Mouse (Mus musculus) liver, embryonic 11.5 days (tissue): ENCODE data around the gene Ephb2. TPM values are rescaled to one million over a fixed set of nuclear protein-coding genes. Genes with fewer than 3 reads are reported as not detected.

Experiments
- microRNA-seq: library from miRNA; unstranded; fragments of <30 nt; microRNA quantifications from one replicate; pipeline ENCODE4, GENCODE M21; 2017; ENCODE audit warnings: borderline number of aligned reads
- polyA plus RNA-seq: library from polyadenylated mRNA; unstranded; fragments of >200 nt; fragmentation: Nextera tagmentation; extraction: Ambion mirVana; gene quantifications from 2 replicates; pipeline ENCODE4 v1.2.1, GENCODE M21; 2014

Ephb2 gene
- polyA plus RNA-seq, 1 experiment from 2014 or later: 5.1 TPM

Small RNA genes within 50 kb of the gene (microRNA-seq; reads per million reads assigned to microRNA genes)
- not detected for gene Gm22180

Other genes starting within 250 kb of the Ephb2 start
- 35.4 and 37.5 TPM in 2 replicates for gene Kdm1a, start 233.3 kb downstream of the Ephb2 start, polyA plus RNA-seq
- not detected in 2 replicates for gene Tex46, start 225.6 kb downstream of the Ephb2 start, polyA plus RNA-seq
- not detected in 2 replicates for gene Lactbl1, start 213.4 kb downstream of the Ephb2 start, polyA plus RNA-seq
- gene C1qb, start 50.2 kb upstream of the Ephb2 start, polyA plus RNA-seq: 77.7 and 81.2 TPM in 2 replicates
- gene C1qc, start 57.1 kb upstream of the Ephb2 start, polyA plus RNA-seq: 40.4 and 42.0 TPM in 2 replicates
- gene C1qa, start 62.8 kb upstream of the Ephb2 start, polyA plus RNA-seq: 32.5 and 37.8 TPM in 2 replicates
- 0.21 and 0.22 TPM in 2 replicates for gene Epha8, start 120.8 kb upstream of the Ephb2 start, polyA plus RNA-seq
- gene Zbtb40, start 212.8 kb upstream of the Ephb2 start, polyA plus RNA-seq: 4.4 and 5.7 TPM in 2 replicates